Mouse (Mus musculus) erythroblast, embryonic 14.5 days (primary cell): ENCODE data around the gene Slc48a1.

Source experiments
- GATA1 ChIP-seq: IDR thresholded peaks from 2 replicates; pipeline ENCODE4 v1.6.1; 2012; ENCODE audit warnings: low read length, inconsistent platforms, mixed read lengths
- TAL1 ChIP-seq: IDR thresholded peaks from 3 replicates; pipeline ENCODE4 v1.6.1; 2012; ENCODE audit warnings: low read length, inconsistent platforms, mixed read lengths

GRCm38 (mm10) chr15:97787799-97788667 lies 9.7 kb downstream of the Slc48a1 start:
- no peak for TF ChIP-seq GATA1
- no peak for TF ChIP-seq TAL1
